Mouse (Mus musculus) midbrain, embryonic 15.5 days (tissue): Measurements from ENCODE around the gene Apoc2. TPM values are rescaled to one million over a fixed set of nuclear protein-coding genes. Genes with fewer than 3 reads are reported as not detected.

Experiments
- ATAC-seq: fragments of 200-750 bp; cut with Nextera tagmentation; replicated peaks from 2 replicates; pipeline ENCODE4 v1.8.0; 2017; ENCODE audit warnings: moderate TSS enrichment
- H3K27ac ChIP-seq: fragments of 300-500 bp; sonication (generic); 2 replicates; pipeline ENCODE4 v1.5.1; 2015; ENCODE audit warnings: mild to moderate bottlenecking, inconsistent platforms
- H3K27me3 ChIP-seq: fragments of 300-500 bp; sonication (generic); replicated peaks from 2 replicates; pipeline ENCODE4 v1.6.1; 2015; ENCODE audit warnings: inconsistent platforms
- H3K36me3 ChIP-seq: fragments of 300-500 bp; sonication (generic); replicated peaks from 2 replicates; pipeline ENCODE4 v1.6.1; 2015; ENCODE audit warnings: inconsistent platforms
- H3K4me1 ChIP-seq: fragments of 300-500 bp; sonication (generic); 2 replicates; pipeline ENCODE4 v1.6.1; 2015; ENCODE audit warnings: inconsistent platforms
- H3K4me2 ChIP-seq: fragments of 300-500 bp; sonication (generic); 2 replicates; pipeline ENCODE4 v1.6.1; 2015; ENCODE audit warnings: inconsistent platforms, mild to moderate bottlenecking, moderate library complexity
- H3K4me3 ChIP-seq: fragments of 300-500 bp; sonication (generic); 2 replicates; pipeline ENCODE4 v1.5.1; 2015; ENCODE audit warnings: mild to moderate bottlenecking, inconsistent platforms
- H3K9ac ChIP-seq: fragments of 300-500 bp; sonication (generic); 2 replicates; pipeline ENCODE4 v1.6.1; 2015; ENCODE audit warnings: mild to moderate bottlenecking, inconsistent platforms
- H3K9me3 ChIP-seq: fragments of 300-500 bp; sonication (generic); 2 replicates; pipeline ENCODE4 v1.6.1; 2016; ENCODE audit warnings: inconsistent platforms
- WGBS: fragments of 180-500 bp; shearing (Covaris S2); methylation state at CpG from one replicate; pipeline ENCODE4 v1.1.7; 2015; ENCODE audit warnings: mixed read lengths; 5-methylcytosine and 5-hydroxymethylcytosine counted together
- polyA plus RNA-seq: library from polyadenylated mRNA; unstranded; fragments of >200 nt; fragmentation: Nextera tagmentation; extraction: Ambion mirVana; gene quantifications from 2 replicates; pipeline ENCODE4 v1.2.1, GENCODE M21; 2015

Apoc2 gene
- 1.2 TPM in 1 of 2 replicates, not detected in the other for polyA plus RNA-seq

GRCm38 (mm10) chr7:19677872-19678271 lies at the start of gene Apoc2:
Gene Apoc2, minus strand, starts transcription at chr7:19677941.
- Histone ChIP-seq H3K27ac (no peak within 1 kb of the TSS), H3K9ac (no peak within 1 kb of the TSS), H3K9me3 (no peaks in the 10 kb centered on the region), H3K4me1 (no peaks in the 10 kb centered on the region), H3K4me2 (no peak within 1 kb of the TSS), H3K4me3 (no peak within 1 kb of the TSS), H3K27me3 (no peaks in the 10 kb centered on the region), H3K36me3 (no peaks in the 10 kb centered on the region)
- WGBS = 79% methylated on average over 8 of the region's 8 CpGs
- ATAC-seq = no peak

- Histone ChIP-seq H3K9ac (no peak overlapping the region), H3K36me3 (peaks cover 43% of the 10 kb centered on the region), H3K9me3 (no peaks in the 10 kb centered on the region), H3K4me1 (no peaks in the 10 kb centered on the region), H3K27me3 (no peaks in the 10 kb centered on the region), H3K27ac (no peak overlapping the region), H3K4me3 (no peak overlapping the region), H3K4me2 (no peak overlapping the region)
- no peak for ATAC-seq
- 96% methylated on average over 4 of the region's 4 CpGs for WGBS
Observed at GRCm38 (mm10) chr7:19726541-19726940, 48.8 kb upstream of the Apoc2 start.

DNA sequence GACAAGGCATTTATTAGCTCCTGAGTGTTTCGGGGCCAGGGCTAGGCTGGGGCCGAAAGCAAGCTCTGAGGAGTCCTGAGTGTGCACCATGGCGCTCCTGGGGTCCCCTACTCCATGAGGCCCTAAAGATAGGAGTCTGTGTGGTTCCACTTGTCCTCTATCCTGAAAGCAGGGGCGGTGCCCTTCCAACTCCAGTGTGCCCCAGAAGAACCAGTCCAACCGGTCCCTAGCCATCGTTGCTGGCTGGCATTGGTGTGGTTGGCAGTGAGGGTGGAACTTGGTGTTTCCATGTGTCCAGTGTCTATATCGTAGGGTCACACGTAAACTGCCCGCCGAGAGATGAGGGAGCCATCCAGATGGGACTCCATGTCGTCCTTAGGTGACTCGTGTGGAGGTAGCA lies 46.4 kb upstream of the Apoc2 start:
- H3K9me3 ChIP-seq = peaks cover 7% of the 10 kb centered on the region; the same call in 1 of the 2 replicates
- 97% methylated on average over 12 of the region's 12 CpGs for WGBS
- H3K27ac ChIP-seq = no peak overlapping the region
- no peaks in the 10 kb centered on the region for H3K27me3 ChIP-seq
- ATAC-seq = no peak
- H3K4me3 ChIP-seq = no peak overlapping the region
- H3K4me2 ChIP-seq = no peak overlapping the region
- H3K36me3 ChIP-seq = peaks cover 28% of the 10 kb centered on the region
- no peak overlapping the region for H3K9ac ChIP-seq
- H3K4me1 ChIP-seq = no peaks in the 10 kb centered on the region

GRCm38 (mm10) chr7:19722754-19723195 lies 45.0 kb upstream of the Apoc2 start:
- WGBS = 89% methylated on average over 6 of the region's 6 CpGs
- no peak overlapping the region for H3K4me2 ChIP-seq
- H3K9ac ChIP-seq = no peak overlapping the region
- no peak overlapping the region for H3K4me3 ChIP-seq
- peaks cover 19% of the 10 kb centered on the region for H3K36me3 ChIP-seq
- peaks cover 7% of the 10 kb centered on the region; the same call in 1 of the 2 replicates for H3K9me3 ChIP-seq
- no peaks in the 10 kb centered on the region for H3K4me1 ChIP-seq
- H3K27ac ChIP-seq = no peak overlapping the region
- no peaks in the 10 kb centered on the region for H3K27me3 ChIP-seq
- no peak for ATAC-seq

DNA sequence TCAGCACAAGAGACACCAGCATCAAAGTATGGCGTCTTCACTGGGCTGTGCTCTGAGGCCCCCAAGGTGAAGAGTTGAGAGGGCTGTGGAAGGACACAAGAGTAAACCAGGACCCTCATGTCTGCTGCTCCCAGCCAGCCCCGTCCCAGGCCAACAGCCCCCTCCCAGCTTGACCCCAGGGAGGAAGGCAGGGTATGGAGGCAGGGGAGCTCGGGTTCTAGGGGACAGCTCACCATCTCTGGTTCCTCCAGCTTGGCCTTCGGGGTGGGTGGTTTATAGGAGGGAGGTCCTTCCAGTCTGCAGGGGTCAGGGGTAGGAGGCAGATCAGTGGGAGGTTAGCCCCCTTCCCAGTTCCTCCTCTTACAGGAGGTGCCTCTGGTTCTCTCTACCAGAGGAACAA lies 41.5 kb upstream of the Apoc2 start:
- H3K4me1 ChIP-seq = peaks cover 12% of the 10 kb centered on the region
- 95% methylated on average over 4 of the region's 4 CpGs for WGBS
- H3K4me2 ChIP-seq = no peak overlapping the region
- no peak overlapping the region for H3K27ac ChIP-seq
- ATAC-seq = no peak
- H3K27me3 ChIP-seq = no peaks in the 10 kb centered on the region
- H3K36me3 ChIP-seq = peaks cover 11% of the 10 kb centered on the region; the same call in 1 of the 2 replicates
- no peak overlapping the region for H3K4me3 ChIP-seq
- H3K9me3 ChIP-seq = peaks cover 7% of the 10 kb centered on the region; the same call in 1 of the 2 replicates
- no peak overlapping the region for H3K9ac ChIP-seq

- Histone ChIP-seq H3K9ac (no peak overlapping the region), H3K27me3 (no peaks in the 10 kb centered on the region), H3K36me3 (peaks cover 9% of the 10 kb centered on the region; the same call in 1 of the 2 replicates), H3K27ac (no peak overlapping the region), H3K4me2 (no peak overlapping the region), H3K4me1 (peaks cover 19% of the 10 kb centered on the region), H3K4me3 (no peak overlapping the region), H3K9me3 (peaks cover 7% of the 10 kb centered on the region; the same call in 1 of the 2 replicates)
- WGBS = 92% methylated on average over 5 of the region's 5 CpGs
- no peak for ATAC-seq
Observed at GRCm38 (mm10) chr7:19718297-19718952, 40.7 kb upstream of the Apoc2 start.

DNA sequence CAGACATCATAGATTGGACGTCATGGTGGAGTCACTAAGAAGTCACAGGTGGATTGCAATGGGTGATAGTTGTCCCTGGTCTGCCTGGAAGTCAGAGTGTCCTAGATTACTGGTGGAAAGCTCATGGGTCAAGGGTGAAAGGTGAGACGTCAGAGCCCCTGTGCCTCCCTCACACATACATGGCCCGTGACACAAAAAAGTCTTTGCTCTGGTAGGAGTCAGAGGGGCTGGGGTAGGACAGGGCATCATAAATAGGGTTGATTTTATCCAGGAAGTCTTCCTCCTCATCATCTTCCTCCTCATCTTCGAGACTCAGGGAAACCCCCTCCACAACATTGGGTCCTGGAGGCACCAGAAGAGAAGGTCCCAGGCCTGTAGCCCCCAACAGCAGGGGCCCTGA lies 39.6 kb upstream of the Apoc2 start:
- 93% methylated on average over 4 of the region's 4 CpGs for WGBS
- no peak for ATAC-seq
- H3K27ac ChIP-seq = no peak overlapping the region

DNA sequence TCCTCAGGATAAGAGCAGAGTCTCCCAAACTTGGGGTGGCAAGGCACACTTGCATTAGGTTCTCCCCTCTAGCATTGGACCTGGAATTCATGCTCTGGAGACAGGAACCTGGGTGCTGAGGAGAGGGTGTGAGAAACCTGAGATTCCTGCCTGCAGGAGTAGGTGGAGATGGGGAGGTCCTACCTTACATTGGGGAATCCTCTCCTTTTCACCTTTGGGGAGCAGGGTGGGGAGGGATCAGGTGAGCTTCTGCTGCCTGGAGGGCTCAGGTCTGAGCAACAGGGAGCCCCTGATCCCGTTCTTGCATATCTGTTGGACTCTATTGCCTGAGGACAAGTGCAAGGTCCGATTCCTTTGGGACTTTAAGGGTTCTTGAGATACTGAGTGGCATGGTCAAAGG lies 39.1 kb upstream of the Apoc2 start:
- WGBS = 81% methylated on average over 2 of the region's 2 CpGs
- H3K4me2 ChIP-seq = peak overlapping the region; percentile 60
- peaks cover 7% of the 10 kb centered on the region; the same call in 1 of the 2 replicates for H3K9me3 ChIP-seq
- peak overlapping the region; percentile 88 for H3K4me3 ChIP-seq
- peaks cover 20% of the 10 kb centered on the region for H3K4me1 ChIP-seq
- H3K36me3 ChIP-seq = peaks cover 9% of the 10 kb centered on the region; the same call in 1 of the 2 replicates
- H3K9ac ChIP-seq = peak overlapping the region; percentile 42; the same call in 1 of the 2 replicates
- no peaks in the 10 kb centered on the region for H3K27me3 ChIP-seq
- H3K27ac ChIP-seq = peak overlapping the region; percentile 91
- ATAC-seq = no peak

More for the DNA sequence above, 39.6 kb upstream of the Apoc2 start:
- Histone ChIP-seq H3K4me2 (no peak overlapping the region), H3K9ac (no peak overlapping the region), H3K4me1 (peaks cover 20% of the 10 kb centered on the region), H3K9me3 (peaks cover 7% of the 10 kb centered on the region; the same call in 1 of the 2 replicates), H3K27me3 (no peaks in the 10 kb centered on the region), H3K4me3 (no peak overlapping the region), H3K36me3 (peaks cover 5% of the 10 kb centered on the region; the same call in 1 of the 2 replicates)

DNA sequence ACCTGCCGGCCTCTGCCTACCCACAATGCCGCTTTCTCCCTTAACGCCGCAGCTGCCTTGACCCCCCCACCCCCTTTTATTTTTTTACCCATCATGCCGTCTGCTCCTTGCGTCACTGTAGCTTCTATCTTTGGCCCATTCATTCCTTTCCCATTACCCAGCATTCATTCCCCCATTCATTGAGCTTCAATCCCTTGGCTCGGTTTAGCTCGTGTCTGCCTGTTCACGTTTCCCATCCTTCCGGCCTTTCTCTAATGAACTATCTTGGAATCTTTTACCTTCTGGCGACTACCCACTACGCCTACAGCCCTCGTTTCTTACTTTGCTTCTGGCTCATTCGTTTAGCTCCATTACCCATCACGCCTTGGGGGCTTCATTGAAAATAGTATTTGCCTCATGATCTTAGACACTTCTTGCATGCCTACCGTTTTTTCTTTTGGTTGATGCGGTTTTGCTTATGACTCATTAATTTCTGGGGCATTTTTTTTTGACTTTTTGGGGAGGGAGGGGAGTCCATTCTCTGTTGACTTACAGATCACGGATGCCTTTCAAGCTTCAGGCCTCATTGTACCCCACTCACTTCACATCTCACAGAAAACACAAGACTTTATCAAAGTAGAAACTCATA lies 38.4 kb upstream of the Apoc2 start:
- WGBS = 7% methylated on average over 18 of the region's 18 CpGs
- no peak for ATAC-seq
- peak overlapping the region; percentile 91 for H3K27ac ChIP-seq
- H3K9me3 ChIP-seq = peaks cover 6% of the 10 kb centered on the region; the same call in 1 of the 2 replicates
- H3K27me3 ChIP-seq = no peaks in the 10 kb centered on the region
- H3K4me1 ChIP-seq = peaks cover 20% of the 10 kb centered on the region
- peak overlapping the region; percentile 60 for H3K4me2 ChIP-seq
- H3K9ac ChIP-seq = peak overlapping the region; percentile 42
- H3K4me3 ChIP-seq = peak overlapping the region; percentile 88
- peaks cover 15% of the 10 kb centered on the region; the same call in 1 of the 2 replicates for H3K36me3 ChIP-seq

- ATAC-seq = peak; percentile 99
- no peaks in the 10 kb centered on the region for H3K27me3 ChIP-seq
- WGBS = under 1% methylated on average over 53 of the region's 59 CpGs
Observed at GRCm38 (mm10) chr7:19715239-19716054, 37.7 kb upstream of the Apoc2 start, which contains the start of gene Tomm40. Gene Tomm40, minus strand, starts transcription at chr7:19715438.

DNA sequence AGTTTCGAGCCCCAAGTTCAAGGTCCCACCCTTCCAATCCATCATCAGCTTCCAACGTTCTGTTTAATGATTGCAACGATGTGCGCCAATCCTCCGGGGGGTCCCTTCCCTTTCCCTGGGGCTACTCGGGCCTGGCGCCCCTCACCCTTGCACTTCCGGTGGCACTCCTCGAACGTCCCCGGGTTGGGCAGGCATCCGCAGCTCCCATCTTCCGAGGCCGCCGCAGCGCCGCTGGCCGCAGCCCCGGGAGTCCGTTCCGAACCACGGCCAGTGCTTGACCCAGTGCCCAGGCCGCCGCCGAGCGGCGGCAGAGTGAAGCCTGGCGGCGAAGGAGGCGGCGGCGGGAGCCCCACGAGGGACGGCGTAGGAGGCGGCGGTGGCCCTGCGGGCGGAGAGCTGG lies 37.1 kb upstream of the Apoc2 start:
- WGBS = 0% methylated on average over 39 of the region's 39 CpGs
- H3K9me3 ChIP-seq = no peaks in the 10 kb centered on the region
- H3K4me3 ChIP-seq = peak overlapping the region; percentile 88
- peak overlapping the region; percentile 94 for H3K4me2 ChIP-seq
- no peak for ATAC-seq
- H3K27ac ChIP-seq = peak overlapping the region; percentile 79
- peak overlapping the region; percentile 90 for H3K9ac ChIP-seq
- no peaks in the 10 kb centered on the region for H3K27me3 ChIP-seq
- peaks cover 20% of the 10 kb centered on the region for H3K4me1 ChIP-seq
- H3K36me3 ChIP-seq = 0 out of 2 replicates have a peak, but pooled peaks cover 23% of the 10 kb centered on the region

More at GRCm38 (mm10) chr7:19715239-19716054, 37.7 kb upstream of the Apoc2 start, which contains the start of gene Tomm40:
- H3K4me2 ChIP-seq = peak within 1 kb of the TSS; percentile 94
- H3K4me3 ChIP-seq = peak within 1 kb of the TSS; percentile 88
- H3K36me3 ChIP-seq = 0 out of 2 replicates have a peak, but pooled peaks cover 19% of the 10 kb centered on the region
- H3K27ac ChIP-seq = peak within 1 kb of the TSS; percentile 91
- no peaks in the 10 kb centered on the region for H3K9me3 ChIP-seq
- peak within 1 kb of the TSS; percentile 90 for H3K9ac ChIP-seq
- peaks cover 20% of the 10 kb centered on the region for H3K4me1 ChIP-seq
